Mouse (Mus musculus) myocyte (in vitro differentiated cells): ENCODE measurements around the gene Ass1. TPM values are rescaled to one million over a fixed set of nuclear protein-coding genes. Genes with fewer than 3 reads are reported as not detected.

Experiments
- H3K27me3 ChIP-seq: one replicate; pipeline ENCODE4 v1.6.1; 2011; ENCODE audit not compliant: control insufficient read depth, insufficient read depth, insufficient read length
- H3K36me3 ChIP-seq: one replicate; pipeline ENCODE4 v1.6.1; 2011; ENCODE audit not compliant: control insufficient read depth, insufficient read depth
- H3K4me2 ChIP-seq: one replicate; pipeline ENCODE4 v1.6.1; 2011; ENCODE audit warnings: low read depth, control low read depth
- H3K4me3 ChIP-seq: one replicate; pipeline ENCODE4 v1.5.1; 2011; ENCODE audit warnings: mild to moderate bottlenecking, control low read depth, moderate library complexity
- H3K79me2 ChIP-seq: one replicate; pipeline ENCODE4 v1.6.1; 2011; ENCODE audit not compliant: control insufficient read depth, insufficient read depth
- H3ac ChIP-seq: one replicate; pipeline ENCODE4 v1.6.1; 2011; ENCODE audit not compliant: control insufficient read depth, insufficient read length
- CEBPB ChIP-seq: IDR thresholded peaks from 2 replicates; pipeline ENCODE4 v1.6.1; 2011; ENCODE audit warnings: mild to moderate bottlenecking, moderate library complexity; ENCODE audit not compliant: poor library complexity, insufficient read depth, severe bottlenecking
- E2F4 ChIP-seq: IDR thresholded peaks from one replicate; pipeline ENCODE4 v1.6.1; 2011; ENCODE audit warnings: mild to moderate bottlenecking, control low read depth, moderate library complexity; ENCODE audit not compliant: insufficient read depth
- MAX ChIP-seq: IDR thresholded peaks from one replicate; pipeline ENCODE4 v1.6.1; 2011; ENCODE audit warnings: low read depth, mild to moderate bottlenecking, control low read depth
- MYOD1 ChIP-seq, 3 experiments: IDR thresholded peaks; one replicate each; pipeline ENCODE4 v1.6.1; 2011; ENCODE audit warnings: control low read depth in 2 of 3, low read depth in 2 of 3, mild to moderate bottlenecking in 2 of 3, moderate library complexity in 1 of 3; ENCODE audit not compliant: insufficient read length in 2 of 3, control insufficient read depth in 1 of 3
- MYOG ChIP-seq, 3 experiments: IDR thresholded peaks; one replicate each; pipeline ENCODE4 v1.6.1; 2011; ENCODE audit warnings: control low read depth in 2 of 3, low read depth in 2 of 3, mild to moderate bottlenecking in 2 of 3; ENCODE audit not compliant: insufficient read length in 2 of 3, control insufficient read depth in 1 of 3, insufficient read depth in 1 of 3
- POLR2A ChIP-seq: IDR thresholded peaks from one replicate; pipeline ENCODE4 v1.6.1; 2011; ENCODE audit warnings: low read depth, mild to moderate bottlenecking, control low read depth, moderate library complexity; ENCODE audit not compliant: insufficient read length
- POLR2AphosphoS2 ChIP-seq: IDR thresholded peaks from one replicate; pipeline ENCODE4 v1.6.1; 2011; ENCODE audit warnings: low read depth, control low read depth; ENCODE audit not compliant: insufficient read length
- REST ChIP-seq: IDR thresholded peaks from one replicate; pipeline ENCODE4 v1.6.1; 2011; ENCODE audit warnings: mild to moderate bottlenecking, control low read depth, moderate library complexity; ENCODE audit not compliant: insufficient read depth, insufficient read length
- SRF ChIP-seq: IDR thresholded peaks from one replicate; pipeline ENCODE4 v1.6.1; 2011; ENCODE audit warnings: low read depth; ENCODE audit not compliant: control insufficient read depth, insufficient read length
- TCF12 ChIP-seq: IDR thresholded peaks from one replicate; pipeline ENCODE4 v1.6.1; 2011; ENCODE audit warnings: mild to moderate bottlenecking, control low read depth; ENCODE audit not compliant: poor library complexity, insufficient read depth, severe bottlenecking
- TCF3 ChIP-seq: IDR thresholded peaks from one replicate; pipeline ENCODE4 v1.6.1; 2011; ENCODE audit warnings: low read depth, control low read depth; ENCODE audit not compliant: insufficient read length
- USF1 ChIP-seq: IDR thresholded peaks from one replicate; pipeline ENCODE4 v1.6.1; 2011; ENCODE audit warnings: low read depth, mild to moderate bottlenecking, control low read depth, moderate library complexity
- polyA plus RNA-seq: library from polyadenylated mRNA; unstranded; fragments of >200 nt; fragmentation: generic; extraction: Trizol; gene quantifications from one replicate; pipeline ENCODE4 v1.2.1, GENCODE M21; 2012; ENCODE audit warnings: missing spikeins

Gene Ass1
- polyA plus RNA-seq, 1 experiment: 71.5 TPM

DNA sequence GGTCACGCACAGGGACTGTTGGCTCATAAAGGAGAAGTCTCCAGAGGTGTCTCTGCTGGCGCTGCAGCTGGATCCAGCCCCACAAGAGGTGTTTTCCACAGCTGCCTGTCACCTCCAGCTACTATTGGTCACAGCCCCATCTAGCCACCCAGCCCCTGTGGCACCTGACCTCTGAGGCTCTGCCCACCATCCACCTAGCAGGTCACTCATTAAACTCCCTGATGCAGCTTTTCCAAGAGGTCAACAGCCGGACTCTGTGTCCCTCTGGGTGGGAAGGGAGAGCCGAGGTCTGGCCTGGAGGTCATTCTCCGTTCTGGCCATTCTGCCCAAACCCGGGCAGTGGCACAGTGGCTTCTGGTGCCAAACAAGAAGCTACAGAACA is 5.5 kb upstream of the Ass1 start:
- H3K79me2 ChIP-seq: no peaks in the 10 kb centered on the region
- TF ChIP-seq REST (no peak), E2F4 (no peak), POLR2AphosphoS2 (no peak), SRF (no peak), CEBPB (no peak), MAX (no peak), POLR2A (no peak), TCF12 (no peak), USF1 (no peak), MYOG (IDR thresholded peaks at IDR 0.05; ENCODE audit: control insufficient read depth in 1 of 3, insufficient read depth in 1 of 3, insufficient read length in 2 of 3, low read depth in 2 of 3) (no peak), TCF3 (no peak), MYOD1 (IDR thresholded peaks at IDR 0.05; ENCODE audit: control insufficient read depth in 1 of 3, insufficient read length in 2 of 3, low read depth in 2 of 3) (no peak)
- no peaks in the 10 kb centered on the region for H3K27me3 ChIP-seq

GRCm38 (mm10) chr2:31467457-31467856 is 2.5 kb upstream of the Ass1 start:
- no peak for TF ChIP-seq TCF12
- TF ChIP-seq TCF3: no peak
- TF ChIP-seq POLR2A: no peak
- peak; percentile 76 for TF ChIP-seq USF1
- Histone ChIP-seq H3K36me3 (no peaks in the 10 kb centered on the region), H3K79me2 (no peaks in the 10 kb centered on the region), H3K4me2 (no peak overlapping the region), H3K27me3 (no peaks in the 10 kb centered on the region), H3K4me3 (no peak overlapping the region), H3ac (no peak overlapping the region)

More for the DNA sequence above, 5.5 kb upstream of the Ass1 start:
- no peak overlapping the region for H3K4me3 ChIP-seq
- H3ac ChIP-seq: no peak overlapping the region
- no peaks in the 10 kb centered on the region for H3K36me3 ChIP-seq
- no peak overlapping the region for H3K4me2 ChIP-seq

- TF ChIP-seq USF1: no peak
- TF ChIP-seq TCF12: no peak
- no peak for TF ChIP-seq REST
- no peak for TF ChIP-seq POLR2AphosphoS2
- TF ChIP-seq TCF3: no peak
- no peak for TF ChIP-seq MYOD1 (IDR thresholded peaks at IDR 0.05; ENCODE audit: control insufficient read depth in 1 of 3, insufficient read length in 2 of 3, low read depth in 2 of 3)
- TF ChIP-seq MYOG (IDR thresholded peaks at IDR 0.05; ENCODE audit: control insufficient read depth in 1 of 3, insufficient read depth in 1 of 3, insufficient read length in 2 of 3, low read depth in 2 of 3): no peak
- TF ChIP-seq E2F4: no peak
- no peak for TF ChIP-seq POLR2A
- no peak for TF ChIP-seq CEBPB
- H3K27me3 ChIP-seq: no peaks in the 10 kb centered on the region
- H3ac ChIP-seq: no peak overlapping the region
These were observed 1.1 kb upstream of the Ass1 start for GRCm38 (mm10) chr2:31468857-31469256.

GRCm38 (mm10) chr2:31469480-31469879 is 527 bp upstream of the Ass1 start:
- Histone ChIP-seq H3K4me2 (peak overlapping the region; percentile 97), H3ac (no peak overlapping the region), H3K79me2 (no peaks in the 10 kb centered on the region), H3K4me3 (peak overlapping the region; percentile 40), H3K36me3 (no peaks in the 10 kb centered on the region), H3K27me3 (no peaks in the 10 kb centered on the region)
- TF ChIP-seq TCF12 (no peak), E2F4 (no peak), POLR2A (no peak), USF1 (no peak), REST (no peak), CEBPB (no peak), TCF3 (no peak), POLR2AphosphoS2 (no peak), MAX (no peak), MYOG (IDR thresholded peaks at IDR 0.05; ENCODE audit: control insufficient read depth in 1 of 3, insufficient read depth in 1 of 3, insufficient read length in 2 of 3, low read depth in 2 of 3) (no peak)

More at GRCm38 (mm10) chr2:31468857-31469256, 1.1 kb upstream of the Ass1 start:
- Histone ChIP-seq H3K36me3 (no peaks in the 10 kb centered on the region), H3K79me2 (no peaks in the 10 kb centered on the region), H3K4me3 (no peak overlapping the region), H3K4me2 (no peak overlapping the region)

- TF ChIP-seq MYOD1 (IDR thresholded peaks at IDR 0.05; ENCODE audit: control insufficient read depth in 1 of 3, insufficient read length in 2 of 3, low read depth in 2 of 3) (no peak), POLR2A (peak; percentile 46)
- Histone ChIP-seq H3K79me2 (no peaks in the 10 kb centered on the region), H3K4me3 (peak overlapping the region; percentile 40), H3K36me3 (no peaks in the 10 kb centered on the region), H3ac (peak overlapping the region; percentile 21), H3K4me2 (peak overlapping the region; percentile 97), H3K27me3 (no peaks in the 10 kb centered on the region)
These were observed 827 bp downstream of the Ass1 start for GRCm38 (mm10) chr2:31470683-31471385.
